Mouse (Mus musculus): ENCODE data around the gene Reln.

DNA sequence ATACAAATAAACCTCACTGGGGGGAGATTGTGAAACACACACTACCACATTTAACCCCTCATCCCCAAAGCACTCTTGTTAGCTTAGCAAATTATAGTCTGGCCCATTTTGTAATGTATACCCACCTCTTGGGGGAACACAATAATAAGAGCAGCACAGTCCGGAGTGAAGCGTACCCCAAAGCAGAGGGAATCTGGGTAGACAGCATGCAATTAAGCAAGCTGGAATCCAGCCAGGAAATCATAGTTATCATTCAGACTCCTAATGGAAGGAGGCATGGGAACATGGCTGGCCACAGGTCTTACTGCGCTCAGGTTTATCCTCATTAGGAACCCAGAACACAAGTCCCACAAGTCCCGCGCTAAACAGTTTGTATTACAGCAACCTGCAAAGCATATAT lies 249.5 kb downstream of the Reln start:
- TF ChIP-seq EP300 (IDR thresholded peaks at IDR 0.05) (no peak), CTCF (IDR thresholded peaks at IDR 0.05) (no peak)
